Mouse (Mus musculus): ENCODE results near the gene Habp4.

GRCm38 (mm10) chr13:64153751-64154267, 7.8 kb upstream of the Habp4 start:
- TF ChIP-seq CTCF (IDR thresholded peaks at IDR 0.05; ENCODE audit: insufficient read depth, low read length) (no peak), POLR2A (IDR thresholded peaks at IDR 0.05; ENCODE audit: borderline replicate concordance, extremely low read depth, low read depth, low read length) (peak; percentile 42; the same call in 1 of the 2 replicates)
